Mouse (Mus musculus) stomach, embryonic 14.5 days (tissue): Measurements from ENCODE around the gene Gm20388. TPM values are rescaled to one million over a fixed set of nuclear protein-coding genes. Genes with fewer than 3 reads are reported as not detected.

Experiments used
- ATAC-seq: fragments of 200-750 bp; cut with Nextera tagmentation; 2 replicates; pipeline ENCODE4 v1.8.0; 2017; ENCODE audit warnings: low read depth, moderate TSS enrichment; ENCODE audit not compliant: insufficient number of reproducible peaks, insufficient read depth, low FRiP score
- H3K27ac ChIP-seq: fragments of 300-500 bp; sonication (generic); 2 replicates; pipeline ENCODE4 v1.5.1; 2014; ENCODE audit warnings: mild to moderate bottlenecking, low read length, moderate library complexity, mixed read lengths
- H3K27me3 ChIP-seq: fragments of 300-500 bp; sonication (generic); 2 replicates; pipeline ENCODE4 v1.6.1; 2014; ENCODE audit warnings: low read length, control low read depth, mixed read lengths; ENCODE audit not compliant: control insufficient read depth, insufficient read depth
- H3K36me3 ChIP-seq: fragments of 300-500 bp; sonication (generic); 2 replicates; pipeline ENCODE4 v1.6.1; 2014; ENCODE audit warnings: mild to moderate bottlenecking, control low read depth, low read length, moderate library complexity, mixed read lengths; ENCODE audit not compliant: control insufficient read depth, insufficient read depth
- H3K4me1 ChIP-seq: fragments of 300-500 bp; sonication (generic); 2 replicates; pipeline ENCODE4 v1.6.1; 2014; ENCODE audit warnings: low read length, control low read depth, mixed read lengths; ENCODE audit not compliant: control insufficient read depth, insufficient read depth
- H3K4me2 ChIP-seq: fragments of 300-500 bp; sonication (generic); replicated peaks from 2 replicates; pipeline ENCODE4 v1.6.1; 2014; ENCODE audit warnings: low read depth, low read length, control low read depth
- H3K4me3 ChIP-seq: fragments of 300-500 bp; sonication (generic); 2 replicates; pipeline ENCODE4 v1.5.1; 2014; ENCODE audit warnings: low read depth, low read length, control low read depth
- H3K9ac ChIP-seq: fragments of 300-500 bp; sonication (generic); replicated peaks from 2 replicates; pipeline ENCODE4 v1.6.1; 2014; ENCODE audit warnings: low read depth, mild to moderate bottlenecking, control low read depth, low read length, moderate library complexity, mixed read lengths
- H3K9me3 ChIP-seq: fragments of 300-500 bp; sonication (generic); 2 replicates; pipeline ENCODE4 v1.6.1; 2016; ENCODE audit warnings: low read depth, low read length, control low read depth; ENCODE audit not compliant: control insufficient read depth
- WGBS: fragments of 180-500 bp; shearing (Covaris S2); extraction: QIAGEN DNeasy Blood & Tissue Kit; methylation state at CpG from one replicate; pipeline ENCODE4 v1.1.7; 2014; 5-methylcytosine and 5-hydroxymethylcytosine counted together
- polyA plus RNA-seq: library from polyadenylated mRNA; unstranded; fragments of >200 nt; fragmentation: Nextera tagmentation; extraction: Ambion mirVana; gene quantifications from 2 replicates; pipeline ENCODE4 v1.2.1, GENCODE M21; 2014

Gene Gm20388
- polyA plus RNA-seq, 1 experiment from 2014 or later, result 11.4 TPM

DNA sequence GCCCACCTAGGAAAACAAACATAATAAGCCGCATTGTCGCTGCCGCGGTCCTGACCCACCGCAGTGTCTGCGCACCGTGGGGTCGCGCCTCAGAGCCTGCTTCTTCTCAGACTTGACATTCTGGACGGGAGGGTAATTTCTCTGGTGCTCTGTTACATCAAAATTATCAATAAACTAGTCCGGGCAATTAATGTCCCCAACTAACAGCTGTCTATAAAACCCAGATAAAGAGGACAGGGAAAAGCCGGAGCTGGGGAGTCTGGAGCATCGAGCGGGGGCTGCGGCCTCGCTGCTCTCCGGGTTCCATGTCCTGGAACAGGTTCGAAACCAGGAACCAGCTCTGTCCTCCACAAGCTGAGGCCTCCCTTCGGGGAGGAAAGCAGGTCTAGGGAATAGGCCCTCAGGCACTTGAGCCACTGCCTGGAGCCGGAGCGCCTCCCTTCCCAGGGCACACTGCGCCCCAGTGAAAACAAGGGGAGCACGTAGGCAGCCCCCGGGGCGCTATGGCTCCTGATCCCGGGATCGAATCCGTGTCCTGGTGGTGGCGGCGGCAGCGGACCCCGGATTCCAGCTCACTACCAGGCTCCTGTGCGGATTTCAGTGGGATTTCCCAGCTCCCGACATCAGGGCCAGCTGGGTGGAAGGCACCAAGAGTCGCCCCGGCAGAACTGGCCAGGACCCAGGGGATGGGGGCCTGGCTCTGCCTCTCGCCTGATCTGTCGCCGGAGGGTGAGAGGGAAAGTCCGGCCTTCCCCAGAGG, 1178.4 kb downstream of the Gm20388 start:
- peak overlapping the region; percentile 75 for H3K27ac ChIP-seq

DNA sequence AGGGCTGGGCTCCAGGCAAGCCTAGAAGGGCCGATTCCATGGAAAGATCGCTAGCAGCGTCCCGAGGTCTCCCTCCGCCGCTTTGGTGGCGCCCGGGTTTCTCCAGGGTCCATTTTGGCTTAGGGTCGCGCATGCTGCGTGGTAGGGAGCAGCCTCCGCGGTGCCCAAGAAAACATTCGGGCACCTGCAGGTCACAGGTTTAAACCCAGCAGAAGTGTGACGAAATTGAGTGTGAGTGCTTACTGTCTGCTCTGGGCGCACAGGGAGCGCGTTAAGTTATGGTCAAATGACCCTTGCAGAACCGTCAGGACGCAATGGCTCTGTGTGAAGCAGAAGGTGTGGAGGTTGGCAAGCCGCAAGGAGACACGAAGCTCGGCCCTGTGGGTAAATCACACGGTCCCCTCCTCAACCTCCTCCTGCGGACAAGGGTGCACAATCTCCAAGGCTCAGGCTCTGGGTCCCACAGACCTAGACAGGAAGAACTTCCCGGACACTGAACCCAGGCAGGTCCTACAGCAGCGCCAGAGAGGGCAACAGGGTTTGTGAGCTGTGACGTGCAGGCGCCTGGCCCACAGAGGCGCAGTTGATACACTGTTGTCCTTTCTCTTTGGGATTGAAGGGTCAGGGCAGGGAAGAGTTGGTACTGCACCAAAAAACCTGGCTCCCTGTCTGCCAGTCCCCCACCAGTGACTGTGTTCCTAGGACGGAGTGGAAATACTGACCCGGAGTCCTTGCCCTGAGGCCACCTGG, 1179.2 kb downstream of the Gm20388 start:
- Histone ChIP-seq H3K4me2 (peak overlapping the region; percentile 78), H3K27me3 (peaks cover 17% of the 10 kb centered on the region), H3K36me3 (peaks cover 8% of the 10 kb centered on the region; the same call in 1 of the 2 replicates), H3K27ac (peak overlapping the region; percentile 75), H3K9me3 (no peaks in the 10 kb centered on the region), H3K4me3 (peak overlapping the region; percentile 69), H3K4me1 (peaks cover 13% of the 10 kb centered on the region), H3K9ac (peak overlapping the region; percentile 92)
- 9% methylated on average over 32 of the region's 32 CpGs for WGBS
- ATAC-seq, result no peak

More for the DNA sequence above, 1178.4 kb downstream of the Gm20388 start:
- Histone ChIP-seq H3K27me3 (peaks cover 17% of the 10 kb centered on the region), H3K36me3 (peaks cover 8% of the 10 kb centered on the region; the same call in 1 of the 2 replicates), H3K4me2 (peak overlapping the region; percentile 78), H3K4me1 (peaks cover 13% of the 10 kb centered on the region), H3K9me3 (no peaks in the 10 kb centered on the region), H3K4me3 (peak overlapping the region; percentile 69), H3K9ac (peak overlapping the region; percentile 92)
- ATAC-seq, result no peak
- whole genome bisulfite sequencing, result 7% methylated on average over 40 of the region's 40 CpGs

DNA sequence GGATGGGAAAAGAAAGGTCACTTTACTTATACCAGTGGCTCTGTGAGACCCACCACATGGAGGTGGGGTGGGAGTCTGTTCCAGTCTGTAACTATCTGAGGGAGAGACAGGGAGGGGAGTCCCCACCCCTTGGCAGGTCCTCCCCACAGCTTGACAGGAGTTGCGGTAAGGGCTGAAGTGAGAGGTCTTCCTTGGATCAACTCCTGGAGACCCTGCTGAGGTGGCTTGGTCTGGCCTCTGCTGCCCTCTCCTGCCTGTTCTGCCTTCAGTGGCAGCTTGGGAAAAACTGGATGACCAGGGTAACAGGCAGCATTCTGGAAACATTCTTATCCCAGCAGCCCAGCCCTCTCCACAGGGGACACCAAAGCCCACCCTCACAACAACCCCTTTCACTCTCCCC, 1180.1 kb downstream of the Gm20388 start:
- Histone ChIP-seq H3K4me3 (no peak overlapping the region), H3K9ac (peak overlapping the region; percentile 92), H3K36me3 (peaks cover 8% of the 10 kb centered on the region; the same call in 1 of the 2 replicates), H3K27ac (peak overlapping the region; percentile 69; the same call in 1 of the 2 replicates), H3K27me3 (peaks cover 17% of the 10 kb centered on the region), H3K9me3 (no peaks in the 10 kb centered on the region), H3K4me1 (peaks cover 13% of the 10 kb centered on the region), H3K4me2 (peak overlapping the region; percentile 78)
- no peak for ATAC-seq
- 0% methylated on average over 1 of the region's 1 CpGs for WGBS

DNA sequence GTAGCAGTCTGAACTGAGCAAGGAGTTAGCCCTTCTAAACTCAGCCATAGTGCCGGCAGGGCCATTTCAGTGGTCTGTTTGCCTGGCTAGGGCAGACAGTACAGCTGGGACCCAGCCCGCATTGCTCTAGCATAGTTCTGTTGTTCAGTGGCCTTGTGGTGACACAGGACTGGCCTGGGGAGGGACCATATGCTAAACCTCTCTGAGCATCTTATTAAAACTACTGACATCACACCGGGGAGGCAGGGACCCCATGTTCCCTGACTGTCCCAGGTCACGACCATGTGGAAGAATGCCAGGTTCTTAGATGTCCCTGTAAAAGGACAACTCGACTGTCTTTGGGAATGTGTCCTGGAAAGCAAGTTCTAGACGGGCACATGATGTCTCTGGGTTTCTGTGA, 1181.5 kb downstream of the Gm20388 start:
- Histone ChIP-seq H3K4me3 (no peak overlapping the region), H3K27ac (0 out of 2 replicates have a peak overlapping the region, but pooled peaks have one; percentile 16), H3K9me3 (no peaks in the 10 kb centered on the region), H3K36me3 (peaks cover 7% of the 10 kb centered on the region; the same call in 1 of the 2 replicates), H3K9ac (no peak overlapping the region), H3K4me1 (peaks cover 13% of the 10 kb centered on the region), H3K4me2 (0 out of 2 replicates have a peak overlapping the region, but pooled peaks have one; percentile 78), H3K27me3 (peaks cover 11% of the 10 kb centered on the region; the same call in 1 of the 2 replicates)
- ATAC-seq, result peak; percentile 16; the same call in 1 of the 2 replicates
- 24% methylated on average over 6 of the region's 6 CpGs for WGBS

DNA sequence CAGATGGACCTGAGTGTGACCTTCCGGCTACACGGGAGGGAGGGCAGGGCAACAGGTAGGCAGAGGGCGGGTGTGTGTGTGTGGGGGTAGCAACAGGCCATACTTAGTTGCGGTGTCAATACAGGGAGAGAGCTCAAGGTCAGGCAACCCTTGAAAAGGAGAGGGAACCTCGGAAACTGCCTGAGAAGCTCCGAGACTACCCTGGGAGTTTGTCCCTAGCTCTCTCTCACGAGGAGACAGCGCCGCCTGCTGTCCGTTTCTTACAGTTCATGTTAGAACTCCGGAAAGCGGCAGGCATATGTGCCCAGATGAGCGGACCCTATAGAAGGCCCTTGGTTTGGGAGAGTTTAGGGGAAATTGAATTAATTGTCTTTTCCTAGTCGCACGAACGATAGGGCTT, 1182.0 kb downstream of the Gm20388 start:
- Histone ChIP-seq H3K36me3 (peaks cover 8% of the 10 kb centered on the region; the same call in 1 of the 2 replicates), H3K9me3 (no peaks in the 10 kb centered on the region), H3K9ac (no peak overlapping the region), H3K4me2 (0 out of 2 replicates have a peak overlapping the region, but pooled peaks have one; percentile 7), H3K4me3 (no peak overlapping the region), H3K27ac (0 out of 2 replicates have a peak overlapping the region, but pooled peaks have one; percentile 16), H3K27me3 (peaks cover 11% of the 10 kb centered on the region; the same call in 1 of the 2 replicates), H3K4me1 (peaks cover 13% of the 10 kb centered on the region)
- ATAC-seq, result peak; percentile 25; the same call in 1 of the 2 replicates
- WGBS, result 1% methylated on average over 16 of the region's 16 CpGs

DNA sequence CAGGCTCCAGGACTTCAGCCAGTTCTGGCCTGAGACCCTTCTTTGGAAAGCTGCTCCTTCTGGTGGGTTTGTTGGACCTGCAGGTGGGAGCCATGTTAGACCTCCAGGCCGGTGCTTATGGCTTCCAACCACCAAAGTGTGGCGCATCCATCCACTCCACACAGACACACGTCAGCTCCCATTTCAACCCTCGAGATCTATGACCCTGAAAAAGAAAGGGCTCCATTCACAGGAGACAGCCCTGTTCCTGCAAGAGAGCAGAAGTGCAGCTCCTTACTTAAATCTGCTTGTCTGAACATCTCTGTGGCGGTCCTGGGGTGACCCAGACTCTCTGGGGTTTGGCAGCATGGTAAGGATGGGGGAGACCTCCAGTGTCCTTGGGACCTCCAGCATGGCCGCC, 1182.9 kb downstream of the Gm20388 start:
- Histone ChIP-seq H3K36me3 (peaks cover 11% of the 10 kb centered on the region; the same call in 1 of the 2 replicates), H3K27ac (no peak overlapping the region), H3K9ac (no peak overlapping the region), H3K4me1 (peaks cover 13% of the 10 kb centered on the region), H3K4me3 (no peak overlapping the region), H3K27me3 (peaks cover 11% of the 10 kb centered on the region; the same call in 1 of the 2 replicates), H3K9me3 (no peaks in the 10 kb centered on the region), H3K4me2 (no peak overlapping the region)
- 63% methylated on average over 6 of the region's 6 CpGs for WGBS
- ATAC-seq, result no peak

DNA sequence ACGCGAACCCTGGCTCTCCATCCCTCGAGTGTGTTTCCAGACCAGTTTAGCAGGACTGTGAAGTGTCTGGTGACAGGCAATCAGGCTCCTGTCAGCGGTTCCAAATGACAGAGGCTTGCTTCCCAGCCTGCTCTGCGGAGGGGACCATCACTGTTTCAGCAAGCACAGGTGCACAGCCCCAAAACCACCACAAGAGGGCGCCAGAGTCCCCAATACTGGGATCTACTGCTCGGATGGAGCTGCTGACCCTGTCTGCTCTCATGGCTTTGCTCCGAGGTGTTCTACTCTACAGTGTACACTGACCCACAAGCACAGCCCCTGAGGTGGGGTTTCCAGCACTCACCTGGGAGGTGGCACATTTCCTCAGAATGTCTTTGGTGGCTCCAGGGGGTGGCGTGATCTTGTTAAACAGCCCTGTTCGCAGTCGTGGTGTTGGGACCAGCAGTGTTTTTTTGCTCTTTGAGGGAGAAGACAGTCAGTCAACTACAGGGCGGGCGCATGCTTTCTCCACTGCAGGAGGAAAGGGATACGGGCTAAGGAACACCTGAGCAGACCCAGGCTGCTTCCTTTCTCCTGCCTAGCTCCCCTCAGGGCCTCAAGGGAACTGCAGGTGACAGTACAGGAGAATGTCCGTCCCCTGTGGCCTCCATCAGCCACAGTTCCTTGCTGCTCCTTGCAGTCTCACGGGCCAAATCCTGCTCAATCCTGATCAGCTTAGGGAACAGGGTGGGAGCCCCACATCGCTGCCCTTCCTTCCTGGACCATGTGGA, 1193.6 kb downstream of the Gm20388 start:
- H3K9ac ChIP-seq, result no peak overlapping the region
- WGBS, result 51% methylated on average over 17 of the region's 17 CpGs
- H3K27me3 ChIP-seq, result no peaks in the 10 kb centered on the region
- H3K9me3 ChIP-seq, result no peaks in the 10 kb centered on the region
- no peak overlapping the region for H3K27ac ChIP-seq
- no peak for ATAC-seq
- peaks cover 8% of the 10 kb centered on the region; the same call in 1 of the 2 replicates for H3K4me1 ChIP-seq
- peaks cover 52% of the 10 kb centered on the region for H3K36me3 ChIP-seq
- H3K4me3 ChIP-seq, result no peak overlapping the region
- no peak overlapping the region for H3K4me2 ChIP-seq
